8 mouse cellular contexts compared by ENCODE assay signal in the genomic region with DNA sequence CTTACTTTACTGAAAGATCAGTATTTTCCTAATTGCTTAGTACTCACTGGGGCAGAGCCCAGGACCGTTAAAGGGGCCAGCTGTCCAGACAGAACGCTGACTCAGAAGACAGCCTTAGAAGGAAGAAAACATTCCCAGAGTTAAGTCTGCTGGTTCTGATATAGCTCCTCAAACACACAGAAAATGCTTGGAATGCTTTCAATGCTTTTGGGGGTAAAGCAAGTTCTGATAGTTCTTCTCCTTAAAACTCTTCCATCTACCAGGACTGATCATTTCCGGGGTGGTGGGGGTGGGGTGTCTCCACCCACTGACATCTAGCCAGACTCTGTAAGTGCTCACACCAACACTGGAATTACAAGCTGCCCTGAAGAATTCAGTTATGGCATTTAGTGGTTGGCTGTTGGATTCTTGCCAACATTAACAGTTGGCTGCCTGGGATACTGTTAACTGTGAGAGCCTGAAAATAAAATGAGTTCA.
A peak's percentile ranks its signal among the peaks of the same experiment; 100 is the strongest.
DNase-seq lines count a peak whose midpoint lies in the region; ATAC-seq and TF ChIP-seq lines count a peak whose summit lies in the region.

No protein-coding gene starts in this region.

- H3K27me3 ChIP-seq in forebrain, embryonic 14.5 days (replicated peaks; ENCODE audit: control insufficient read depth, insufficient read depth, low read length): no peaks in the 10 kb centered on the region
- no peaks in the 10 kb centered on the region for H3K27me3 ChIP-seq in kidney, adult 2 months (replicated peaks; ENCODE audit: control insufficient read depth, insufficient read depth, low read length)

- no peak overlapping the region for H3K4me2 ChIP-seq in forebrain, embryonic 14.5 days (ENCODE audit: low read length)

- no peak for TF ChIP-seq CTCF in kidney, adult 2 months (conservative IDR thresholded peaks at IDR 0.05; ENCODE audit: insufficient read depth, insufficient read length, low read depth, low read length)
- no peak for TF ChIP-seq CTCF in lung, adult 2 months (IDR thresholded peaks at IDR 0.05; ENCODE audit: insufficient read depth, low read length)

- intact Hi-C loops in heart, postnatal 25 days (cut with DNase I): loop anchor here (5.0 kb wide), 1 partner anchor 109 kb away; no protein-coding TSS in a partner anchor

- no peaks in the 10 kb centered on the region for H3K9me3 ChIP-seq in forebrain, embryonic 14.5 days (replicated peaks; ENCODE audit: control insufficient read depth, low read length)

- H3K27ac ChIP-seq in forebrain, embryonic 14.5 days (ENCODE audit: low read depth, low read length): peak overlapping the region; percentile 1; the same call in 1 of the 2 replicates
- H3K27ac ChIP-seq in kidney, adult 2 months (ENCODE audit: insufficient read depth, low read depth, low read length): peak overlapping the region; percentile 49; the same call in 1 of the 2 replicates

- no peak overlapping the region for H3K4me3 ChIP-seq in forebrain, embryonic 14.5 days (ENCODE audit: low read depth, low read length)
- no peak overlapping the region for H3K4me3 ChIP-seq in kidney, adult 2 months (ENCODE audit: insufficient read depth, low read depth, low read length)
- no peak overlapping the region for H3K4me3 ChIP-seq in lung, adult 2 months (replicated peaks; ENCODE audit: extremely low read depth, low read depth, low read length)

- peak; percentile 90 for DNase-seq in heart, adult 11 months
- DNase-seq in heart, postnatal 25 days (ENCODE audit: low spot score): no peak
- DNase-seq in NIH3T3 (ENCODE audit: low read depth): peak; percentile 90
- peak; percentile 82 for DNase-seq in forebrain, embryonic 14.5 days (ENCODE audit: low spot score)
- DNase-seq in kidney, adult 2 months: peak; percentile 64
- DNase-seq in lung, adult 2 months: peak; percentile 28
- no peak for DNase-seq in B cell, adult 2 months
- DNase-seq in urinary bladder, postnatal 10 days (ENCODE audit: low spot score): no peak

- H3K4me1 ChIP-seq in forebrain, embryonic 14.5 days (ENCODE audit: control insufficient read depth, insufficient read depth, low read length): peaks cover 16% of the 10 kb centered on the region
- peaks cover 4% of the 10 kb centered on the region; the same call in 1 of the 2 replicates for H3K4me1 ChIP-seq in kidney, adult 2 months (ENCODE audit: control insufficient read depth, insufficient read depth, low read length)
- H3K4me1 ChIP-seq in lung, adult 2 months (ENCODE audit: control insufficient read depth, insufficient read depth, low read length): peaks cover 9% of the 10 kb centered on the region

- H3K9ac ChIP-seq in forebrain, embryonic 14.5 days (ENCODE audit: low read length): no peak overlapping the region

- no peak for TF ChIP-seq POLR2A in kidney, adult 2 months (IDR thresholded peaks at IDR 0.05; ENCODE audit: low read depth, low read length)
- TF ChIP-seq POLR2A in lung, adult 2 months (IDR thresholded peaks at IDR 0.05; ENCODE audit: borderline replicate concordance, extremely low read depth, low read depth, low read length): no peak

- ATAC-seq in forebrain, embryonic 14.5 days: peak; percentile 81

- peaks cover 17% of the 10 kb centered on the region for H3K36me3 ChIP-seq in forebrain, embryonic 14.5 days (ENCODE audit: control insufficient read depth, insufficient read depth, low read length)
- peaks cover 4% of the 10 kb centered on the region for H3K36me3 ChIP-seq in kidney, adult 2 months (ENCODE audit: control insufficient read depth, insufficient read depth, low read length)

- 39% methylated on average over 3 of the region's 3 CpGs for WGBS in forebrain, embryonic 14.5 days
- WGBS in kidney, adult 2 months: 13% methylated on average over 3 of the region's 3 CpGs
- WGBS in lung, adult 2 months: 22% methylated on average over 3 of the region's 3 CpGs

Comparison
In these comparisons a context has a peak if more than half of its experiments do, and no peak if none do; other contexts are left out.
1. DNase-seq: peak in heart, adult 11 months (single experiment), NIH3T3 (single experiment), forebrain, embryonic 14.5 days (single experiment), kidney, adult 2 months (single experiment) and lung, adult 2 months (single experiment); none in heart, postnatal 25 days (single experiment), B cell, adult 2 months (0 of 2) and urinary bladder, postnatal 10 days (single experiment).